Mouse (Mus musculus) liver, adult 2 months (tissue): ENCODE results near the gene Dock4. TPM values are rescaled to one million over a fixed set of nuclear protein-coding genes. Genes with fewer than 3 reads are reported as not detected.

Experiments
- DNase-seq: peaks from one replicate; pipeline ENCODE4 v3.0.0-alpha.2; 2011; ENCODE audit warnings: low read depth, low spot score; ENCODE audit errors: extremely low read depth
- H3K27ac ChIP-seq: fragments of 200-500 bp; replicated peaks from 2 replicates; pipeline ENCODE4 v1.5.1; 2012; ENCODE audit warnings: low read depth, mild to moderate bottlenecking, control low read depth, inconsistent platforms, low read length; ENCODE audit not compliant: insufficient read depth
- H3K27me3 ChIP-seq: fragments of 200-500 bp; 2 replicates; pipeline ENCODE4 v1.6.1; 2012; ENCODE audit warnings: mild to moderate bottlenecking, moderate library complexity, low read length, inconsistent platforms; ENCODE audit not compliant: control insufficient read depth, insufficient read depth
- H3K36me3 ChIP-seq: fragments of 200-500 bp; 2 replicates; pipeline ENCODE4 v1.6.1; 2012; ENCODE audit warnings: low read length, inconsistent platforms; ENCODE audit not compliant: control insufficient read depth, insufficient read depth
- H3K4me1 ChIP-seq: fragments of 200-500 bp; 2 replicates; pipeline ENCODE4 v1.6.1; 2011; ENCODE audit warnings: low read length; ENCODE audit not compliant: control insufficient read depth, insufficient read depth
- H3K4me3 ChIP-seq: fragments of 200-500 bp; 2 replicates; pipeline ENCODE4 v1.5.1; 2011; ENCODE audit warnings: low read depth, mild to moderate bottlenecking, control low read depth, low read length, moderate library complexity; ENCODE audit not compliant: insufficient read depth
- H3K79me2 ChIP-seq: fragments of 200-500 bp; 2 replicates; pipeline ENCODE4 v1.6.1; 2012; ENCODE audit warnings: inconsistent platforms, mild to moderate bottlenecking, low read length, moderate library complexity; ENCODE audit not compliant: control insufficient read depth, insufficient read depth
- H3K9ac ChIP-seq: fragments of 200-500 bp; 2 replicates; pipeline ENCODE4 v1.6.1; 2012; ENCODE audit warnings: low read depth, mild to moderate bottlenecking, control low read depth, inconsistent platforms, low read length
- CTCF ChIP-seq: fragments of 200-500 bp; IDR thresholded peaks from 2 replicates; pipeline ENCODE4 v1.5.1; 2011; ENCODE audit warnings: low read depth, low read length, control low read depth
- POLR2A ChIP-seq: fragments of 200-500 bp; IDR thresholded peaks from 2 replicates; pipeline ENCODE4 v1.6.1; 2011; ENCODE audit warnings: low read length, control low read depth; ENCODE audit not compliant: insufficient read depth; ENCODE audit errors: extremely low read depth
- WGBS: fragments of 180-500 bp; shearing (Covaris S2); methylation state at CpG from one replicate; pipeline ENCODE4 v1.1.7; 2018; 5-methylcytosine and 5-hydroxymethylcytosine counted together
- polyA plus RNA-seq: library from polyadenylated mRNA; depleted of rRNA; stranded (reverse); fragments of >200 nt; gene quantifications from 2 replicates; pipeline ENCODE4 v1.2.3, GENCODE M21; 2012
- total RNA-seq: library from RNA; depleted of rRNA; stranded (reverse); fragments of >200 nt; gene quantifications from 2 replicates; pipeline ENCODE4 v1.2.3, GENCODE M21; 2014

The Dock4 gene
- total and polyA plus RNA-seq, 2 experiments: 5.9 to 26.8 TPM

DNA sequence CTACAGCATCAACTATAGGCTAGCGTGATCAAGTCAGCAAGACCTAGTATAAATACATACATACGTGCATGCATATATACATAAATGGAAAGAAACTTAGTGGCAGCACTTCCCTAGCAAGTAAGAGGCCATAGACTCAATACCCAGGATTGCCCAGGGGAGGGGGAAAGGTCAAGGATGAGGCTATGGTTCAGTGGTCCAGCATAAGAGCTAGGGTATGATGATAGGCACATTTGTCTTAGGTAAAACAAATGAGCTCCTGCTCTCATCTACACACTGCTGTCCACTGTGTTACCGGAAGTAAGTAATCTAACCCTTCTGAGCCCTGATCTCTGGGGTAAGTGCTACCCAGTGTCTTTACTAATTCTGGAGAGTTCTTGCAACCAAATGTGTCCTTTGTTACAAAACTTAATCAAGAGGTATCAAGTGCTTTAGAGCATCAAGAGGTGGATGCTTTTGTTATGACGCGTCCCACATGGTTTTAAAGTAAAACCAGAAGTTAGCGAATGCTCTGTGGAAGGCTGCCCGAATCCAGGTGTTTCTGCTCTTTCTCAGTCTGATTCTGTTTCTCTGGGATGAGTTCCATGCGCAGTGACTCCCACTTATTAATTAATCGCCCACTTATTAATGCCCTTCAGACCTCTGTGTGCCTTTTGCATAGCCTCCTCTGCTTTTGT, 3.5 kb downstream of the Dock4 start:
- DNase-seq: no peak
- Histone ChIP-seq H3K27me3 (no peaks in the 10 kb centered on the region), H3K79me2 (peaks cover 32% of the 10 kb centered on the region), H3K4me1 (peaks cover 6% of the 10 kb centered on the region), H3K36me3 (no peaks in the 10 kb centered on the region), H3K9ac (no peak overlapping the region), H3K4me3 (no peak overlapping the region), H3K27ac (no peak overlapping the region)
- 92% methylated on average over 9 of the region's 9 CpGs for WGBS
- no peak for TF ChIP-seq CTCF
- no peak for TF ChIP-seq POLR2A

DNA sequence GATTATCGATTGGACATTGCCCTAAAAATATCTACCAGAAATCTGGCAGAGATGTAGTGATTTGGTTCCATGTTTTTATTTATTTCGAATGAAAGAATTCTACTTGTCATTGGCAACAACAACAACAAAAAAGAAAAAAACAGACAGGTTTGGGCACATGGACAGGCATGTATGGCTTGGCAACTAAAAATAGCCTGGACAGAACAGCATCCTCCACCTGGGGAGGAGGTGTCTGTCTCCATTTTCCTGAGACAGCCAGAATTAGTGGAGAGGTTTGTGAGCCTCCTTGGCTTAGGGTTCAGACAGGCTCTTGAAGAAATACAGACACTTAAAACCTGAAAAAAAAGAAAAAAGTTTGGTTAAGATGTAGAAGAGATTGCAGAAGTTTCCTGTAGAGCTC, 10.8 kb downstream of the Dock4 start:
- no peak for DNase-seq
- Histone ChIP-seq H3K36me3 (no peaks in the 10 kb centered on the region), H3K4me3 (no peak overlapping the region), H3K27me3 (no peaks in the 10 kb centered on the region), H3K4me1 (0 out of 2 replicates have a peak, but pooled peaks cover 2% of the 10 kb centered on the region), H3K27ac (no peak overlapping the region), H3K79me2 (peaks cover 36% of the 10 kb centered on the region), H3K9ac (no peak overlapping the region)
- TF ChIP-seq CTCF: no peak
- TF ChIP-seq POLR2A: no peak
- WGBS: 73% methylated on average over 2 of the region's 2 CpGs

DNA sequence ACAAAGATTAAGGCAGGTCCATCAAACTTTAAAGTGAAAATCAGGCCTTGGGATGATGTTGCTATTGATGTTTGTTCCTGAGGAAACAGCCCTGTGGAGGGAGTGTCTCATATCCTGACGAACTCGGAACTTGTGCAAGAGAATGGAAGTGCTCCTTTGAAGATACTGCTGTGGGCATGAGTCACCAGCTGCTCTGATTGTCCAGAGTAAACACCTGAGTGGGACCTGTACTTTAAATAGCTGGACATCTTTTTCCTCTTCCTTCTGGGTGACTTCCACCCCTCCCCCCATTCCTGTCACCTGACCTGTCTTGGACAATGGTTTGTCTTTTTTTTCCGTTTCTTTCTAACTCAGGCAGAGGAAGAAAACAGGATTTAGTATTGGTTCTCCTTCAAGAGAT, 13.2 kb downstream of the Dock4 start:
- no peak for DNase-seq
- H3K27me3 ChIP-seq: no peaks in the 10 kb centered on the region
- TF ChIP-seq CTCF: no peak
- no peak for TF ChIP-seq POLR2A
- no peak overlapping the region for H3K4me3 ChIP-seq
- H3K4me1 ChIP-seq: no peaks in the 10 kb centered on the region
- 29% methylated on average over 3 of the region's 3 CpGs for WGBS
- no peaks in the 10 kb centered on the region for H3K36me3 ChIP-seq
- H3K79me2 ChIP-seq: peaks cover 35% of the 10 kb centered on the region
- H3K9ac ChIP-seq: no peak overlapping the region
- H3K27ac ChIP-seq: no peak overlapping the region

DNA sequence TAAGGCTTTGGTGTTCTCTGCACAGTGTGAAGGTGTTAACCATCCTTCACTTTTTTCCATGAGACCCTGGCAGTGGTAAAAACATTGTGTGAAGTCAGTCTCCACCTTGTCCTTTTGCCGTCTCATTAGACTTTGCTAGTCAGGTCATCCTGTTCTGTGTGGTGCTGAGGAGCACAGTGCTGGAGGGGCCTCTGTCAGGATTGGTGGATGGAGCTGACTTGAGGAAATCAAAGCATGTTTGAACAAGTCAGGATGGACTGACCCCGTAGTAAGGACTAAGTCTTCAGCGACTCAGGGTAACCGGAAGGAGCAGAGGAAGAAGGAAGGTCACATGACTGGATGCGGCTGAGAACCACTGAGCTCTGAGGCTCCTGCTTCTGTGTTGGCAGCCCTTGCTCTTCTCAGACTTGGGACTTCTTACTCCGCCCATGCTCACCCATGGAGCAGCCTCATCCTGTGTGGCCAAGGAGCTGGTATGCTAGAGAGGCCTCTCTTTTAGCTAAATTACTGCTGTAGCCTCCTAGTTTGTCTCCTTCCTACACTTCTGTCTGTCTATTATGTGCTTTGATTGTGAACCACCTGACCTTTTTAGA, 14.0 kb downstream of the Dock4 start:
- H3K27me3 ChIP-seq: no peaks in the 10 kb centered on the region
- H3K79me2 ChIP-seq: peaks cover 39% of the 10 kb centered on the region
- H3K4me1 ChIP-seq: peaks cover 7% of the 10 kb centered on the region; the same call in 1 of the 2 replicates
- WGBS: 67% methylated on average over 6 of the region's 6 CpGs
- no peak for TF ChIP-seq POLR2A
- no peak for TF ChIP-seq CTCF
- H3K9ac ChIP-seq: no peak overlapping the region
- H3K4me3 ChIP-seq: no peak overlapping the region
- DNase-seq: no peak
- H3K36me3 ChIP-seq: no peaks in the 10 kb centered on the region
- H3K27ac ChIP-seq: peak overlapping the region; percentile 13; the same call in 1 of the 2 replicates

- Histone ChIP-seq H3K9ac (no peak overlapping the region), H3K79me2 (peaks cover 47% of the 10 kb centered on the region), H3K27ac (no peak overlapping the region), H3K4me1 (peaks cover 9% of the 10 kb centered on the region; the same call in 1 of the 2 replicates), H3K4me3 (no peak overlapping the region), H3K36me3 (no peaks in the 10 kb centered on the region), H3K27me3 (no peaks in the 10 kb centered on the region)
- WGBS: 74% methylated on average over 7 of the region's 7 CpGs
- DNase-seq: no peak
- TF ChIP-seq POLR2A (no peak), CTCF (no peak)
Observed at GRCm38 (mm10) chr12:40462693-40463235, 17.0 kb downstream of the Dock4 start.

- Histone ChIP-seq H3K4me3 (no peak overlapping the region), H3K79me2 (peaks cover 53% of the 10 kb centered on the region), H3K9ac (no peak overlapping the region), H3K36me3 (no peaks in the 10 kb centered on the region), H3K27me3 (no peaks in the 10 kb centered on the region), H3K27ac (no peak overlapping the region), H3K4me1 (peaks cover 9% of the 10 kb centered on the region)
- TF ChIP-seq POLR2A (no peak), CTCF (no peak)
- 70% methylated on average over 2 of the region's 2 CpGs for WGBS
- no peak for DNase-seq
Observed at GRCm38 (mm10) chr12:40463828-40464227, 18.1 kb downstream of the Dock4 start.
